Mouse (Mus musculus) forebrain, embryonic 16.5 days (tissue): ENCODE data around the gene Slc35d1. TPM values are rescaled to one million over a fixed set of nuclear protein-coding genes. Genes with fewer than 3 reads are reported as not detected.
"Not testable (repeated sequence)": the region's sequence is repeated elsewhere in the genome, so short reads cannot be mapped to it uniquely, and the experiment has no call there.

Experiments
- ATAC-seq: fragments of 200-750 bp; cut with Nextera tagmentation; 2 replicates; pipeline ENCODE4 v1.8.0; 2017; ENCODE audit warnings: mild to moderate bottlenecking, moderate library complexity
- H3K27ac ChIP-seq: fragments of 300-500 bp; sonication (generic); 2 replicates; pipeline ENCODE4 v1.5.1; 2014; ENCODE audit warnings: low read length, control low read depth
- H3K27me3 ChIP-seq: fragments of 300-500 bp; sonication (generic); replicated peaks from 2 replicates; pipeline ENCODE4 v1.6.1; 2014; ENCODE audit warnings: low read length; ENCODE audit not compliant: control insufficient read depth, insufficient read depth
- H3K36me3 ChIP-seq: fragments of 300-500 bp; sonication (generic); 2 replicates; pipeline ENCODE4 v1.6.1; 2014; ENCODE audit not compliant: control insufficient read depth, insufficient read depth
- H3K4me1 ChIP-seq: fragments of 300-500 bp; sonication (generic); replicated peaks from 2 replicates; pipeline ENCODE4 v1.6.1; 2014; ENCODE audit warnings: low read length; ENCODE audit not compliant: control insufficient read depth, insufficient read depth
- H3K4me2 ChIP-seq: fragments of 300-500 bp; sonication (generic); 2 replicates; pipeline ENCODE4 v1.6.1; 2014; ENCODE audit warnings: mild to moderate bottlenecking, low read length, control low read depth
- H3K4me3 ChIP-seq: fragments of 300-500 bp; sonication (generic); replicated peaks from 2 replicates; pipeline ENCODE4 v1.5.1; 2014; ENCODE audit warnings: mild to moderate bottlenecking, low read length, control low read depth
- H3K9ac ChIP-seq: fragments of 300-500 bp; sonication (generic); replicated peaks from 2 replicates; pipeline ENCODE4 v1.6.1; 2014; ENCODE audit warnings: low read depth, low read length, control low read depth
- H3K9me3 ChIP-seq: fragments of 300-500 bp; sonication (generic); 2 replicates; pipeline ENCODE4 v1.6.1; 2016; ENCODE audit warnings: low read length; ENCODE audit not compliant: control insufficient read depth
- WGBS: fragments of 180-500 bp; shearing (Covaris S2); extraction: QIAGEN DNeasy Blood & Tissue Kit; methylation state at CpG from one replicate; pipeline ENCODE4 v1.1.7; 2014; 5-methylcytosine and 5-hydroxymethylcytosine counted together
- polyA plus RNA-seq: library from polyadenylated mRNA; unstranded; fragments of >200 nt; fragmentation: Nextera tagmentation; extraction: Ambion mirVana; gene quantifications from 2 replicates; pipeline ENCODE4 v1.2.1, GENCODE M21; 2015

The Slc35d1 gene
- polyA plus RNA-seq, 1 experiment from 2014 or later: 5.8 TPM

- Histone ChIP-seq H3K4me1 (no peaks in the 10 kb centered on the region), H3K27me3 (no peaks in the 10 kb centered on the region), H3K36me3 (no peaks in the 10 kb centered on the region; the same call in 1 of the 2 replicates), H3K4me2 (no peak overlapping the region), H3K27ac (no peak overlapping the region), H3K9ac (no peak overlapping the region), H3K4me3 (no peak overlapping the region), H3K9me3 (no peaks in the 10 kb centered on the region)
- WGBS: 77% methylated on average over 6 of the region's 6 CpGs
- ATAC-seq: no peak
These were observed 41.5 kb downstream of the Slc35d1 start for GRCm38 (mm10) chr4:103173507-103173906.

- H3K27ac ChIP-seq: no peak overlapping the region
- H3K27me3 ChIP-seq: no peaks in the 10 kb centered on the region
- no peak for ATAC-seq
- no peak overlapping the region for H3K9ac ChIP-seq
- no peaks in the 10 kb centered on the region; the same call in 1 of the 2 replicates for H3K36me3 ChIP-seq
- H3K4me1 ChIP-seq: no peaks in the 10 kb centered on the region
- no peak overlapping the region for H3K4me2 ChIP-seq
- no peaks in the 10 kb centered on the region for H3K9me3 ChIP-seq
- no peak overlapping the region for H3K4me3 ChIP-seq
- whole genome bisulfite sequencing: 91% methylated on average over 3 of the region's 3 CpGs
These were observed 43.7 kb downstream of the Slc35d1 start for GRCm38 (mm10) chr4:103171256-103171655.

- not testable (repeated sequence) for ATAC-seq, H3K4me3 ChIP-seq
- WGBS: 83% methylated on average over 1 of the region's 1 CpGs
These were observed 48.8 kb downstream of the Slc35d1 start for GRCm38 (mm10) chr4:103166198-103166597.

GRCm38 (mm10) chr4:103158781-103159180 lies 56.2 kb downstream of the Slc35d1 start:
- WGBS: 92% methylated on average over 4 of the region's 4 CpGs
- Histone ChIP-seq H3K4me3 (no peak overlapping the region), H3K4me2 (no peak overlapping the region), H3K9ac (no peak overlapping the region), H3K9me3 (no peaks in the 10 kb centered on the region), H3K27me3 (no peaks in the 10 kb centered on the region), H3K4me1 (no peaks in the 10 kb centered on the region), H3K36me3 (peaks cover 12% of the 10 kb centered on the region), H3K27ac (no peak overlapping the region)
- ATAC-seq: no peak

More at GRCm38 (mm10) chr4:103166198-103166597, 48.8 kb downstream of the Slc35d1 start:
- H3K9me3 ChIP-seq, H3K4me2 ChIP-seq, H3K9ac ChIP-seq, H3K4me1 ChIP-seq, H3K27me3 ChIP-seq, H3K36me3 ChIP-seq, H3K27ac ChIP-seq: not testable (repeated sequence)

GRCm38 (mm10) chr4:103151946-103152345 lies 63.0 kb downstream of the Slc35d1 start:
- Histone ChIP-seq H3K36me3 (peaks cover 20% of the 10 kb centered on the region), H3K27me3 (no peaks in the 10 kb centered on the region), H3K4me2 (no peak overlapping the region), H3K27ac (no peak overlapping the region), H3K4me3 (no peak overlapping the region), H3K9ac (no peak overlapping the region), H3K4me1 (no peaks in the 10 kb centered on the region), H3K9me3 (no peaks in the 10 kb centered on the region)
- no peak for ATAC-seq
- WGBS: 90% methylated on average over 5 of the region's 5 CpGs

- H3K9me3 ChIP-seq: no peaks in the 10 kb centered on the region
- H3K27me3 ChIP-seq: no peaks in the 10 kb centered on the region
- H3K36me3 ChIP-seq: peaks cover 11% of the 10 kb centered on the region
- H3K4me2 ChIP-seq: no peak overlapping the region
- H3K4me1 ChIP-seq: no peaks in the 10 kb centered on the region
- 26% methylated on average over 5 of the region's 5 CpGs for WGBS
- no peak overlapping the region for H3K27ac ChIP-seq
- no peak overlapping the region for H3K9ac ChIP-seq
- peak; percentile 55 for ATAC-seq
- no peak overlapping the region for H3K4me3 ChIP-seq
These were observed 68.6 kb downstream of the Slc35d1 start for GRCm38 (mm10) chr4:103146339-103146738.

GRCm38 (mm10) chr4:103136946-103137345 lies 78.0 kb downstream of the Slc35d1 start:
- Histone ChIP-seq H3K4me3 (no peak overlapping the region), H3K27me3 (no peaks in the 10 kb centered on the region), H3K9me3 (no peaks in the 10 kb centered on the region), H3K4me2 (no peak overlapping the region), H3K4me1 (no peaks in the 10 kb centered on the region), H3K36me3 (peaks cover 5% of the 10 kb centered on the region; the same call in 1 of the 2 replicates), H3K27ac (no peak overlapping the region), H3K9ac (no peak overlapping the region)
- no peak for ATAC-seq
- WGBS: 83% methylated on average over 1 of the region's 1 CpGs

GRCm38 (mm10) chr4:103126533-103126932 lies 88.4 kb downstream of the Slc35d1 start:
- Histone ChIP-seq H3K9me3 (no peaks in the 10 kb centered on the region), H3K36me3 (peaks cover 2% of the 10 kb centered on the region; the same call in 1 of the 2 replicates), H3K4me2 (no peak overlapping the region), H3K27ac (no peak overlapping the region), H3K27me3 (no peaks in the 10 kb centered on the region), H3K4me3 (no peak overlapping the region), H3K4me1 (no peaks in the 10 kb centered on the region), H3K9ac (no peak overlapping the region)
- ATAC-seq: no peak
- 90% methylated on average over 4 of the region's 4 CpGs for WGBS

- Histone ChIP-seq H3K4me3 (no peak overlapping the region), H3K27me3 (no peaks in the 10 kb centered on the region), H3K36me3 (no peaks in the 10 kb centered on the region), H3K4me1 (peaks cover 15% of the 10 kb centered on the region), H3K4me2 (no peak overlapping the region), H3K9me3 (no peaks in the 10 kb centered on the region), H3K9ac (no peak overlapping the region), H3K27ac (no peak overlapping the region)
- ATAC-seq: no peak
These were observed 91.4 kb downstream of the Slc35d1 start for GRCm38 (mm10) chr4:103123606-103124005.

- Histone ChIP-seq H3K4me2 (no peak overlapping the region), H3K36me3 (no peaks in the 10 kb centered on the region), H3K27me3 (no peaks in the 10 kb centered on the region), H3K9ac (no peak overlapping the region), H3K27ac (no peak overlapping the region), H3K4me1 (peaks cover 16% of the 10 kb centered on the region), H3K9me3 (no peaks in the 10 kb centered on the region), H3K4me3 (no peak overlapping the region)
- 83% methylated on average over 2 of the region's 2 CpGs for WGBS
- no peak for ATAC-seq
These were observed 91.9 kb downstream of the Slc35d1 start for GRCm38 (mm10) chr4:103123086-103123485.
